Mouse (Mus musculus): ENCODE data around the gene Htr2b. TPM values are rescaled to one million over a fixed set of nuclear protein-coding genes. Genes with fewer than 3 reads are reported as not detected.

The Htr2b gene
- polyA plus RNA-seq, 1 experiment from 2014 or later, result 1.4 TPM

GRCm38 (mm10) chr1:86147557-86147956 lies 35.8 kb upstream of the Htr2b start:
- WGBS, result 80% methylated on average over 5 of the region's 5 CpGs
- Histone ChIP-seq H3K4me1 (no peaks in the 10 kb centered on the region), H3K27ac (replicated peaks) (no peak overlapping the region), H3K27me3 (no peaks in the 10 kb centered on the region), H3K4me2 (replicated peaks) (no peak overlapping the region), H3K36me3 (no peaks in the 10 kb centered on the region), H3K4me3 (replicated peaks) (no peak overlapping the region), H3K9ac (no peak overlapping the region), H3K9me3 (replicated peaks) (no peaks in the 10 kb centered on the region)
- no peak for ATAC-seq (ENCODE audit: insufficient number of reproducible peaks, low FRiP score, low TSS enrichment, low read depth)

GRCm38 (mm10) chr1:86146293-86146692 lies 34.5 kb upstream of the Htr2b start:
- Histone ChIP-seq H3K9me3 (replicated peaks) (no peaks in the 10 kb centered on the region), H3K4me3 (replicated peaks) (no peak overlapping the region), H3K9ac (no peak overlapping the region), H3K4me1 (no peaks in the 10 kb centered on the region), H3K27ac (replicated peaks) (no peak overlapping the region), H3K27me3 (no peaks in the 10 kb centered on the region), H3K4me2 (replicated peaks) (no peak overlapping the region), H3K36me3 (0 out of 2 replicates have a peak, but pooled peaks cover under 1% of the 10 kb centered on the region)
- WGBS, result 68% methylated on average over 5 of the region's 5 CpGs
- no peak for ATAC-seq (ENCODE audit: insufficient number of reproducible peaks, low FRiP score, low TSS enrichment, low read depth)

GRCm38 (mm10) chr1:86144001-86144944 lies 32.5 kb upstream of the Htr2b start:
- peaks cover 15% of the 10 kb centered on the region for H3K36me3 ChIP-seq
- 77% methylated on average over 21 of the region's 21 CpGs for WGBS
- ATAC-seq (ENCODE audit: insufficient number of reproducible peaks, low FRiP score, low TSS enrichment, low read depth), result no peak
- H3K4me2 ChIP-seq (replicated peaks), result no peak overlapping the region
- H3K4me3 ChIP-seq (replicated peaks), result no peak overlapping the region
- no peaks in the 10 kb centered on the region for H3K27me3 ChIP-seq
- no peak overlapping the region for H3K9ac ChIP-seq
- H3K4me1 ChIP-seq, result no peaks in the 10 kb centered on the region
- H3K27ac ChIP-seq (replicated peaks), result no peak overlapping the region
- no peaks in the 10 kb centered on the region for H3K9me3 ChIP-seq (replicated peaks)

DNA sequence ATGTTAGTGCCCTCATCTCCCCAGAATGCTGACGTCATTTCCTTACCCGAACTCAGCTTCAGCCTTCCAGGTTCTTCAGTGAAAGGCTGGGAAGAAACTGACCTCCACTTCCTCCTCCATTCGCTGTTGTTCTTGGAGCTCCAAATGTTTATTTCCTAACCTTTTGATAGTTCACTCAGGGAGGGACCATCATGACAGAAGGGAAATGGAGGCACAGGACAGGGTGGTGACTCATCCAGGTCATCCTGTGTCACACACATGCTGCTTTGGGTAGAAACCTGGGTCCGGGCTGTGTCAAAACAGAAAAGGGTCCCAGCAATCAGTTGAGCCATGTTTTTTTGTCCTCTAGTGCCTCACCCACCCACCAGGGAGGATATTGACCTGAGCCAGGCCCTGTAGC lies 31.4 kb upstream of the Htr2b start:
- 87% methylated on average over 4 of the region's 4 CpGs for WGBS
- Histone ChIP-seq H3K9ac (no peak overlapping the region), H3K4me1 (no peaks in the 10 kb centered on the region), H3K4me2 (replicated peaks) (no peak overlapping the region), H3K36me3 (peaks cover 18% of the 10 kb centered on the region), H3K9me3 (replicated peaks) (no peaks in the 10 kb centered on the region), H3K27ac (replicated peaks) (no peak overlapping the region), H3K27me3 (no peaks in the 10 kb centered on the region), H3K4me3 (replicated peaks) (no peak overlapping the region)
- ATAC-seq (ENCODE audit: insufficient number of reproducible peaks, low FRiP score, low TSS enrichment, low read depth), result no peak

DNA sequence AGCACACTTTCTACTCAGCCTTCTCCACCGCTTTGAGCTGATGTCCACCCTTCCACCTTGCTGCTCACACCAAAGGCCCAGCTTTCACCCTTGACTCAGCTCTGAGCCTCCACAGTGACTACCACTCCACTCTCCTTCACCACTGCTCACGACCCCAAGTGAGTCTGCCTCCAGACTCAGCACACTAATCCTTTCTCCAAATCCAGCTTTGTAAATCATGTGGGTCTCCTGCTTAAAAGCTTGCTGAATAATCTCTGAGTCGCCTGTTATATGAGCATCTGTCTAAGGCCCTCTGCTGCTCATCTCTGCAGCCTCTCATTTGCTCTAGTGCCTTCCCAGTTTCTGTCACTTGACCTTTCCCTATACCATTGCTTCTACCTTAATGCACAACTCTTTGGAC lies 29.3 kb upstream of the Htr2b start:
- peaks cover 36% of the 10 kb centered on the region for H3K36me3 ChIP-seq

GRCm38 (mm10) chr1:86135315-86135714 lies 23.5 kb upstream of the Htr2b start:
- Histone ChIP-seq H3K36me3 (peaks cover 71% of the 10 kb centered on the region), H3K9ac (no peak overlapping the region), H3K4me3 (replicated peaks) (no peak overlapping the region), H3K27ac (replicated peaks) (no peak overlapping the region), H3K4me2 (replicated peaks) (no peak overlapping the region), H3K9me3 (replicated peaks) (no peaks in the 10 kb centered on the region), H3K27me3 (no peaks in the 10 kb centered on the region), H3K4me1 (no peaks in the 10 kb centered on the region)
- no peak for ATAC-seq (ENCODE audit: insufficient number of reproducible peaks, low FRiP score, low TSS enrichment, low read depth)
- 77% methylated on average over 6 of the region's 6 CpGs for WGBS

More for the DNA sequence above, 29.3 kb upstream of the Htr2b start:
- 82% methylated on average over 3 of the region's 3 CpGs for WGBS
- H3K4me3 ChIP-seq (replicated peaks), result no peak overlapping the region
- no peak overlapping the region for H3K4me2 ChIP-seq (replicated peaks)
- H3K4me1 ChIP-seq, result no peaks in the 10 kb centered on the region
- H3K9ac ChIP-seq, result no peak overlapping the region
- ATAC-seq (ENCODE audit: insufficient number of reproducible peaks, low FRiP score, low TSS enrichment, low read depth), result no peak
- H3K27me3 ChIP-seq, result no peaks in the 10 kb centered on the region
- no peak overlapping the region for H3K27ac ChIP-seq (replicated peaks)
- H3K9me3 ChIP-seq (replicated peaks), result no peaks in the 10 kb centered on the region

DNA sequence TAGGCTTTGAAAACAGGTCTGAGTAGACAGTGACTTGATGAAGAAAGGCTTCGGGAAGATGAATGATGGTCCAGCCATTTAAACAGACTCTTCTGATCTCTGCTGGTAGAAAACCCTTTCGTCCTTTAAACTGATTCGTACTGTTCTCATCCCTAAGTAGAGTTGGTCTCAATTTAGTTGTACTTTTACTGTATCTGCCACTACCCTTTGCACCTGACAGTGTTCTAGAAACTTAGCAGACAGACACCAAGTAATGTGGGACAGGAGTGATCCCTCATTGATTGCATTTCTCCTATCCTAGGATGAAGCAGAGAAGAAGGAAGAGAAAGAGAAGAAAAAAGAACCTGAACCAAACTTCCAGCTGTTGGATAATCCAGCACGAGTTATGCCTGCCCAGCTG lies 21.6 kb upstream of the Htr2b start, which contains the start of gene Gm21972:
TSS of gene Gm21972 (plus strand) at position 301 of the 400 bp plus-strand sequence.
- 92% methylated on average over 4 of the region's 4 CpGs for WGBS
- no peak within 1 kb of the TSS for H3K9ac ChIP-seq
- no peak for ATAC-seq (ENCODE audit: insufficient number of reproducible peaks, low FRiP score, low TSS enrichment, low read depth)
- no peak within 1 kb of the TSS; the same call in 1 of the 2 replicates for H3K27ac ChIP-seq (replicated peaks)
- no peaks in the 10 kb centered on the region for H3K27me3 ChIP-seq
- H3K9me3 ChIP-seq (replicated peaks), result no peaks in the 10 kb centered on the region
- H3K4me1 ChIP-seq, result no peaks in the 10 kb centered on the region
- H3K36me3 ChIP-seq, result peaks cover 80% of the 10 kb centered on the region
- H3K4me3 ChIP-seq (replicated peaks), result no peak within 1 kb of the TSS
- H3K4me2 ChIP-seq (replicated peaks), result no peak within 1 kb of the TSS

DNA sequence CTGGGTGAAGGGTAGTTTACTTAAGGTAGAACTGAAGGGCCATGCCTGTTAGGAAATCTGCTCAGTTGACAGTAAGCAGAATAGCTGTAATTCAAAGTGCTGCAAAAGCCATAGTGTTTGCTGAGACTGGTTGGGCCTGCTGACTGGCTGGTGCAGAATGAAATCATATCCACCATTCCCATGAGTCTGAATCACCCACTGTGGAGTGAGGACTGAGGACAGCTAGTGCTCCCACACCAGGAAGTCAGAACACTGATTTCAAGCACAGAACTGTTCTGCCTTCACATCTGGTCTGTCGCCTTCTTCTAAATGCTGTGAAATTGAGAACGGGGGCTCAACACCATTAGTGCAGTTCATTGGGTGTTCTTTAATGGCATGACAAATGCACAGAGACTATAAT lies 14.3 kb upstream of the Htr2b start:
- no peak overlapping the region for H3K27ac ChIP-seq (replicated peaks)
- no peaks in the 10 kb centered on the region for H3K27me3 ChIP-seq
- H3K9me3 ChIP-seq (replicated peaks), result no peaks in the 10 kb centered on the region
- 88% methylated on average over 2 of the region's 2 CpGs for WGBS
- peaks cover 59% of the 10 kb centered on the region for H3K36me3 ChIP-seq
- no peak for ATAC-seq (ENCODE audit: insufficient number of reproducible peaks, low FRiP score, low TSS enrichment, low read depth)
- no peaks in the 10 kb centered on the region for H3K4me1 ChIP-seq
- H3K4me2 ChIP-seq (replicated peaks), result no peak overlapping the region
- H3K9ac ChIP-seq, result no peak overlapping the region
- H3K4me3 ChIP-seq (replicated peaks), result no peak overlapping the region

- Histone ChIP-seq H3K4me3 (replicated peaks) (no peak overlapping the region), H3K27ac (replicated peaks) (no peak overlapping the region), H3K9me3 (replicated peaks) (no peaks in the 10 kb centered on the region), H3K27me3 (no peaks in the 10 kb centered on the region), H3K4me2 (replicated peaks) (no peak overlapping the region), H3K36me3 (peaks cover 54% of the 10 kb centered on the region), H3K4me1 (no peaks in the 10 kb centered on the region), H3K9ac (no peak overlapping the region)
- no peak for ATAC-seq (ENCODE audit: insufficient number of reproducible peaks, low FRiP score, low TSS enrichment, low read depth)
- WGBS, result 89% methylated on average over 4 of the region's 4 CpGs
Measured at GRCm38 (mm10) chr1:86119549-86119948, 7.8 kb upstream of the Htr2b start.

DNA sequence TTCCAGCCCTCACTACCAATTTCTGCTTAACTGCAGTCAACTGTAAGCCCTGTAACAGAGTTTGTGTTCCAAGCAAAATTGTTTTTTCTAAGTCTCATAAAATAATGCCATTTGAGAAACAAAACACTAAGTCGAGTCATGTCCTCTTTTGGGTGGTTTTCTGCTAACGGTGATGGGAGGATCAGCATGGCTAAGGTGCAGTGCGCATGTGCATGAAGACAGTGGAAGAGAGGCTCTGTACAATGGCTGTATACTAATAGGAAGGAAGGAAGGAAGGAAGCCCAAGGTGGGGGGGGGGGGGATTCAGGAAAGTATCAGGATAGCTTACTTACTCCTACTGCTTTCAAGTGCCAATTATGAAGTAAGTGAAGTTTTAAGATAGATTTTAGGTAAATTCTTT lies 2.4 kb upstream of the Htr2b start:
- H3K4me3 ChIP-seq (replicated peaks), result no peak overlapping the region
- H3K9ac ChIP-seq, result no peak overlapping the region
- 89% methylated on average over 3 of the region's 3 CpGs for WGBS
- no peak overlapping the region for H3K4me2 ChIP-seq (replicated peaks)
- ATAC-seq (ENCODE audit: insufficient number of reproducible peaks, low FRiP score, low TSS enrichment, low read depth), result no peak
- H3K27me3 ChIP-seq, result no peaks in the 10 kb centered on the region
- no peak overlapping the region for H3K27ac ChIP-seq (replicated peaks)
- H3K9me3 ChIP-seq (replicated peaks), result no peaks in the 10 kb centered on the region
- no peaks in the 10 kb centered on the region for H3K4me1 ChIP-seq
- H3K36me3 ChIP-seq, result peaks cover 30% of the 10 kb centered on the region

DNA sequence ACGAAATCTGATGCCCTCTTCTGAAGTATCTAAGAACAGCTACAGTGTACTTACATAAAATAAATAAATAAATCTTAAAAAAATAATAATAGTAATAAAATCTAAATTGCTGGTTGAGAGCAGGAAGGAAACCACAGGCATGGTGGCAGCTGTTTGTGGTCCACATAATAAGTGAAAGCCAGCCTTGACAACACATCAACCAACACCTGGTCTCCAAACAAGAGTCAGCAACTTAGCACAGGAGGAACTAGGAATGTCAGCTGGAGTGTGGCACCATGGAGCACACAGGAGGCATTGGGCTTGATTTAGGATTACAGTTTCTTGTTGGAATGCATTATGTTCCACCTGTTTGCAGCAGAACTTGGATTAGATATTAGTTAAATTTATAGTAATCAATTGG lies 6.7 kb downstream of the Htr2b start:
- WGBS, result 97% methylated on average over 1 of the region's 1 CpGs
- no peak overlapping the region for H3K4me2 ChIP-seq (replicated peaks)
- 0 out of 2 replicates have a peak, but pooled peaks cover 7% of the 10 kb centered on the region for H3K36me3 ChIP-seq
- no peak for ATAC-seq (ENCODE audit: insufficient number of reproducible peaks, low FRiP score, low TSS enrichment, low read depth)
- no peaks in the 10 kb centered on the region for H3K4me1 ChIP-seq
- no peak overlapping the region for H3K9ac ChIP-seq
- H3K9me3 ChIP-seq (replicated peaks), result no peaks in the 10 kb centered on the region
- H3K27ac ChIP-seq (replicated peaks), result no peak overlapping the region
- H3K27me3 ChIP-seq, result no peaks in the 10 kb centered on the region
- no peak overlapping the region for H3K4me3 ChIP-seq (replicated peaks)

GRCm38 (mm10) chr1:86094413-86094812 lies 17.4 kb downstream of the Htr2b start:
- no peak overlapping the region for H3K4me3 ChIP-seq (replicated peaks)
- no peak for ATAC-seq (ENCODE audit: insufficient number of reproducible peaks, low FRiP score, low TSS enrichment, low read depth)
- no peak overlapping the region for H3K4me2 ChIP-seq (replicated peaks)
- 82% methylated on average over 7 of the region's 7 CpGs for WGBS
- H3K36me3 ChIP-seq, result peaks cover 66% of the 10 kb centered on the region
- no peak overlapping the region for H3K27ac ChIP-seq (replicated peaks)
- H3K27me3 ChIP-seq, result no peaks in the 10 kb centered on the region
- no peaks in the 10 kb centered on the region for H3K9me3 ChIP-seq (replicated peaks)
- H3K9ac ChIP-seq, result no peak overlapping the region
- no peaks in the 10 kb centered on the region for H3K4me1 ChIP-seq

All from embryonic facial prominence, embryonic 15.5 days (tissue).